Mouse (Mus musculus) forebrain, embryonic 10.5 days (tissue): Measurements from ENCODE around the gene Slc16a6. TPM values are rescaled to one million over a fixed set of nuclear protein-coding genes. Genes with fewer than 3 reads are reported as not detected.

ENCODE experiments used
- DNase-seq: peaks from one replicate; pipeline ENCODE4 v3.0.0-alpha.2; 2017; ENCODE audit warnings: low spot score; ENCODE audit errors: extremely low spot score
- H3K27ac ChIP-seq: fragments of 300-500 bp; sonication (generic); 2 replicates; pipeline ENCODE4 v1.5.1; 2016; ENCODE audit warnings: mild to moderate bottlenecking
- H3K27me3 ChIP-seq: fragments of 300-500 bp; sonication (generic); 2 replicates; pipeline ENCODE4 v1.6.1; 2016; ENCODE audit warnings: mild to moderate bottlenecking; ENCODE audit not compliant: poor library complexity, severe bottlenecking
- H3K36me3 ChIP-seq: fragments of 300-500 bp; sonication (generic); replicated peaks from 2 replicates; pipeline ENCODE4 v1.6.1; 2016; ENCODE audit warnings: mild to moderate bottlenecking, moderate library complexity
- H3K4me1 ChIP-seq: fragments of 300-500 bp; sonication (generic); 2 replicates; pipeline ENCODE4 v1.6.1; 2016
- H3K4me3 ChIP-seq: fragments of 300-500 bp; sonication (generic); 2 replicates; pipeline ENCODE4 v1.5.1; 2016; ENCODE audit warnings: mild to moderate bottlenecking, moderate library complexity
- H3K9me3 ChIP-seq: fragments of 300-500 bp; sonication (generic); 2 replicates; pipeline ENCODE4 v1.6.1; 2016; ENCODE audit warnings: mild to moderate bottlenecking, moderate library complexity
- WGBS: fragments of 180-500 bp; shearing (Covaris S2); methylation state at CpG from one replicate; pipeline ENCODE4 v1.1.7; 2016; 5-methylcytosine and 5-hydroxymethylcytosine counted together
- polyA plus RNA-seq: library from polyadenylated mRNA; unstranded; fragments of >200 nt; fragmentation: Nextera tagmentation; extraction: Ambion mirVana; gene quantifications from 2 replicates; pipeline ENCODE4 v1.2.1, GENCODE M21; 2016

The Slc16a6 gene
- polyA plus RNA-seq, 1 experiment from 2014 or later, result 6.8 TPM

- Histone ChIP-seq H3K4me1 (peaks cover 18% of the 10 kb centered on the region), H3K27me3 (peaks cover 19% of the 10 kb centered on the region), H3K4me3 (no peak overlapping the region), H3K9me3 (no peaks in the 10 kb centered on the region), H3K36me3 (peaks cover 43% of the 10 kb centered on the region), H3K27ac (no peak overlapping the region)
- no peak for DNase-seq
- WGBS, result 18% methylated on average over 5 of the region's 5 CpGs
Observed at GRCm38 (mm10) chr11:109439209-109439608, 34.2 kb downstream of the Slc16a6 start.

DNA sequence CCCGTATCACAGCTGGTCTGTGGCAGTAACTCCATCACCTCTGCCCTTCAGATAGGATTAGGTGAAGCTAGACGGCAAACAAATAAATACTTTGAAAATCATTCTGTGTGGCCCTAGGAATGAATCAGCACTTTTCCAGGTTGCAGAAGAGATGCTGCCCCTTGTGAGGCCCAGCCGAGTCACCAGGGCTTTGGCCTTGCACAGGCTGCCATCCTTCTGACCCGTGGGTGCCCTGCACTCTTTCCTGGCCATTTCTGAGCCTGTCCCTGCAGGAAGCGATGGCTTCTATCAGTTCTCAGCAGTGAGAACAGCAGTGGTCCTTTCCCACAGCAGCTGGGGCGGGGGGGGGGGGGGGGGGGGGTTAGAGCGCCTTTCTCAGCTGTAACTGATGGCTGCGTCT lies 36.5 kb downstream of the Slc16a6 start:
- WGBS, result 79% methylated on average over 7 of the region's 8 CpGs
- no peak for DNase-seq
- no peak overlapping the region for H3K27ac ChIP-seq
- no peak overlapping the region for H3K4me3 ChIP-seq
- peaks cover 60% of the 10 kb centered on the region for H3K36me3 ChIP-seq
- H3K4me1 ChIP-seq, result peaks cover 18% of the 10 kb centered on the region
- H3K27me3 ChIP-seq, result peaks cover 19% of the 10 kb centered on the region
- no peaks in the 10 kb centered on the region for H3K9me3 ChIP-seq

DNA sequence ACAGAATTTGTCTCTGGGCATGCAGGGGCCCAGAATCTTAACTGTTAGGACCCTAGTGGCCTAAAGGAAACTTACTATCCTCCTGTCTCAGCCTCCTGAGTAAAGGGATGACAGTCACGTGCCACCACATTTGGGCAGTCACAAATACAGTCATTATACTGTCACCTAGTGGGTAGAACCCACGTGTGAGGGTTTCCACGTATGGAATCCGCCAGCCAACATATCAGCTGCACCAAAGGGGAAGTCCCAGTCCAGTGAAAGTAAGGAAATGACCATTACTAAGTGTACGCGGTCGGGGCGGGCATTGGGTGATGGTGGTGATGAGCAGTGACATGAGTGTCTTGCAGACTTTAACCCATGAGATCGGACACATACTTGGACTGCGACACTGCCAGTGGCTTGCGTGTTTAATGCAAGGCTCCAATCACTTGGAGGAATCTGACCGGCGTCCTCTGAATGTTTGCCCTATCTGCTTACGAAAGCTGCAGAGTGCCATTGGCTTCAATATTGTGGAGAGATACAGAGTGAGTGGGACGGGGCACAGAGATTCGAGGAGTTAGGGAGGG lies 39.1 kb downstream of the Slc16a6 start:
- H3K9me3 ChIP-seq, result no peaks in the 10 kb centered on the region
- no peak overlapping the region for H3K4me3 ChIP-seq
- H3K27ac ChIP-seq, result no peak overlapping the region
- H3K4me1 ChIP-seq, result peaks cover 4% of the 10 kb centered on the region
- DNase-seq, result no peak
- peaks cover 2% of the 10 kb centered on the region; the same call in 1 of the 2 replicates for H3K27me3 ChIP-seq
- WGBS, result 96% methylated on average over 16 of the region's 16 CpGs
- H3K36me3 ChIP-seq, result peaks cover 84% of the 10 kb centered on the region

DNA sequence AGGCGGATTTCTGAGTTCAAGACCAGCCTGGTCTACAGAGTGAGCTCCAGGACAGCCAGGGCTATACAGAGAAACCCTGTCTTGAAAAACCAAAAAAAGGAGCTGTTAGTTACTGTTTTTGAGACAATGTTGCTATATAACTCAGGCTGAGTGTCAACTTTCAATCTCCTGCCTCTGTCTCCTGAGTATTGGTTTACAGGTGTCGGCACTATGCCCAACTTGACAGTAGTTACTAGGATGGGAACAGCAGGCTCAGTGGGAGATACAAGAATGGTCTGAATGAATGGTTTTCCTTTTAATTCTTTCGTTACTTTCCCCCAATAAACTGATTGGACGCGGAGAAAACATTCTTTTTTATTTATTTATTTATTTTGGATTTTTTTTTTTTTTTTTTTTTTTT lies 46.0 kb downstream of the Slc16a6 start:
- DNase-seq, result no peak
- H3K4me3 ChIP-seq, result no peak overlapping the region
- WGBS, result 95% methylated on average over 5 of the region's 5 CpGs
- peaks cover 19% of the 10 kb centered on the region for H3K4me1 ChIP-seq
- no peak overlapping the region for H3K27ac ChIP-seq
- peaks cover 38% of the 10 kb centered on the region for H3K36me3 ChIP-seq
- no peaks in the 10 kb centered on the region for H3K27me3 ChIP-seq
- H3K9me3 ChIP-seq, result no peaks in the 10 kb centered on the region

- Histone ChIP-seq H3K9me3 (peaks cover 3% of the 10 kb centered on the region; the same call in 1 of the 2 replicates), H3K27ac (peak overlapping the region; percentile 92), H3K36me3 (peaks cover 30% of the 10 kb centered on the region), H3K4me3 (peak overlapping the region; percentile 69), H3K27me3 (no peaks in the 10 kb centered on the region), H3K4me1 (peaks cover 19% of the 10 kb centered on the region)
- no peak for DNase-seq
- WGBS, result 0% methylated on average over 11 of the region's 11 CpGs
Observed at GRCm38 (mm10) chr11:109426272-109426586, 47.2 kb downstream of the Slc16a6 start.

DNA sequence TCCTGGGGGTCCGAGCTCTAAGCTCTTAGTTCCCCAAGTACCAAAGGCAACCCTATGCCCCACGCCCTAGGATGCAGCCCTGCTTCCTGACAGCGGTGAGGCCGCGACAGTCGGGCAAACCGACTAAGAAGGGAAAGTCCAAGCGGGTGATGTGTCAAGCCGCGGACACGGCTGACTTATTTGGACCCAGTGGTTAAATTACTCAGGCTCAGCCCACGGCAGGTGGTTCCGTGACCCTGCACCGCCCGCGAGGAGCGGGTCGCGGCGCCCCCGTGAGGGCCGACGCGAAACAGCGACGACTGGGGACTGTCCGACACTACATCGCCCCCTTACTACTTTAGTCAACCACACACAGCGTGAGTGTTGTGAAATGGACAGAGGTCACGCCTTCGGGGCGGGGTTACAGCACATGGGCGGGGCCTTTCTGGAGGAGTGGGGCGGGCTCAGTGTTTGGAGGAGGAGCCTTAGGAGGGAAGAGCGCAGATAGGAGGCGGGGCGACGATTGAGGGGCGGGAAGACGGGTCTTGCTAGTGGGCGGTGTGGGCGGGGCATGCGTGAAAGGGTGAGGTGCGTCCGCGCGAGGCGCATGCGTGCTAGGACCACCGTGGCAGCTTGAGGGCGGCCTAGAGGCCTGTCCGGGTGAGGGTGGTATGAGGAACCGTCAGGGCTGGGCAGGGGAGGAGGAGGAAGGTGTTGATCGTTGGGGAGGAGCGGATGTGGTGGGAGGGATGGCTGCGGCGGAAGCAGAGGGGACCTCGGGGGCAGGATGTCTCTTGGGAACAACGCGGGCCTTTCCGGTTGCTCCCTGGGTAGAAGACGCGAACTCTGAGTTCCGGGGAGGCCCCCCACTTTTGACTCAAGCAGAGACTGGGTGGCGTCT lies 47.8 kb downstream of the Slc16a6 start, which contains the start of gene Amz2:
Gene Amz2 (plus strand): TSS at position 555 of the 880 bp plus-strand sequence.
- Histone ChIP-seq H3K27ac (peak within 1 kb of the TSS; percentile 92), H3K27me3 (no peaks in the 10 kb centered on the region), H3K36me3 (peaks cover 24% of the 10 kb centered on the region), H3K4me1 (peaks cover 19% of the 10 kb centered on the region), H3K9me3 (peaks cover 3% of the 10 kb centered on the region; the same call in 1 of the 2 replicates), H3K4me3 (peak within 1 kb of the TSS; percentile 69)
- WGBS, result under 1% methylated on average over 64 of the region's 65 CpGs
- peak; percentile 100 for DNase-seq

DNA sequence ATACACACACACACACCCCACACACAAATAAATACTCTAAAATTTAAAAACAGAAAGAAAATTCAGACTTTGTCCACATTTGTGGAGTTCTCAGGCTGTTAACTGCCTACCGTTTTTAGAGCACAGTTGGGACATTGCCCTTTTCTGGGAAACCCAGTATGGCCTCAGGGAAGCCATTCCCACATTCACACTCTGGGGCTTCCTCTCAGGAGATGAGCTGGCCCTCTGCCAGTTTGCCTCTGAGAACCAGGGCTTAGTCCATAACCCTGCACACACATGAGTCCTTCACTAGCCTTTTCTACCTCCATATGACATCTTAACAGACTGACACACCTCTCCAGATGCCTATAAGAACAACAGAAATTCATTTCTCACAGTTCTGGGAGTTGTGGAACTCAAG lies 50.1 kb downstream of the Slc16a6 start:
- WGBS, result 87% methylated on average over 1 of the region's 1 CpGs
- Histone ChIP-seq H3K4me3 (no peak overlapping the region), H3K9me3 (peaks cover 3% of the 10 kb centered on the region; the same call in 1 of the 2 replicates), H3K4me1 (peaks cover 26% of the 10 kb centered on the region), H3K27me3 (0 out of 2 replicates have a peak, but pooled peaks cover 6% of the 10 kb centered on the region), H3K27ac (no peak overlapping the region), H3K36me3 (peaks cover 1% of the 10 kb centered on the region)
- DNase-seq, result no peak

DNA sequence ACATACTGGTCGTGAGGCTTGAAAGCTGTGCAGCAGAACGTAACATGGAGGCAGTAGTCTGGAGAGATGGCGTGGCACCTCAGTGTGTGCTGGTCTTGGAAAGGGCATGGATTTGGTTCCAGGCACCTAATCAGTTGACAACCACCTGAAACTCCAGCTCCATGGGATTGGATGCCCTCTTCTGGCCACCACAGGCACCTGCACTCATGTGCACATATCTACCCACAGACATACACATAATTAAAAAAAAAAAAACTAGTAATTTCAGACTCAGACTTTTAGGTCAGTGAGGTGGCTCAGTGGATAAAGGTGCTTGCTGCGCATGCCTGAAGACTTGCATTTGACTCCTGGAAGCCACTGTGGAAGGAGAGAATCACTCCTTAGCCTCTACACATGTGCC lies 51.1 kb downstream of the Slc16a6 start:
- Histone ChIP-seq H3K27ac (no peak overlapping the region), H3K9me3 (peaks cover 3% of the 10 kb centered on the region; the same call in 1 of the 2 replicates), H3K4me1 (peaks cover 26% of the 10 kb centered on the region), H3K4me3 (no peak overlapping the region), H3K36me3 (no peaks in the 10 kb centered on the region), H3K27me3 (0 out of 2 replicates have a peak, but pooled peaks cover 6% of the 10 kb centered on the region)
- WGBS, result 94% methylated on average over 4 of the region's 4 CpGs
- DNase-seq, result no peak

- 85% methylated on average over 5 of the region's 5 CpGs for WGBS
- no peak for DNase-seq
- H3K27ac ChIP-seq, result no peak overlapping the region
- H3K27me3 ChIP-seq, result 0 out of 2 replicates have a peak, but pooled peaks cover 6% of the 10 kb centered on the region
- H3K4me1 ChIP-seq, result peaks cover 16% of the 10 kb centered on the region
- H3K9me3 ChIP-seq, result peaks cover 3% of the 10 kb centered on the region; the same call in 1 of the 2 replicates
- H3K36me3 ChIP-seq, result no peaks in the 10 kb centered on the region
- no peak overlapping the region for H3K4me3 ChIP-seq
Observed at GRCm38 (mm10) chr11:109421205-109421604, 52.2 kb downstream of the Slc16a6 start.

- H3K4me3 ChIP-seq, result no peak overlapping the region
- no peak overlapping the region for H3K27ac ChIP-seq
- DNase-seq, result no peak
- peaks cover 12% of the 10 kb centered on the region for H3K4me1 ChIP-seq
- 0 out of 2 replicates have a peak, but pooled peaks cover 6% of the 10 kb centered on the region for H3K27me3 ChIP-seq
- H3K9me3 ChIP-seq, result peaks cover 3% of the 10 kb centered on the region; the same call in 1 of the 2 replicates
- H3K36me3 ChIP-seq, result no peaks in the 10 kb centered on the region
- WGBS, result 89% methylated on average over 14 of the region's 14 CpGs
Observed at GRCm38 (mm10) chr11:109420567-109420962, 52.8 kb downstream of the Slc16a6 start.

- no peak overlapping the region for H3K4me3 ChIP-seq
- H3K9me3 ChIP-seq, result peaks cover 3% of the 10 kb centered on the region; the same call in 1 of the 2 replicates
- H3K27ac ChIP-seq, result peak overlapping the region; percentile 15
- WGBS, result 46% methylated on average over 16 of the region's 16 CpGs
- no peak for DNase-seq
- 0 out of 2 replicates have a peak, but pooled peaks cover 6% of the 10 kb centered on the region for H3K27me3 ChIP-seq
- H3K4me1 ChIP-seq, result peaks cover 8% of the 10 kb centered on the region
- no peaks in the 10 kb centered on the region for H3K36me3 ChIP-seq
Observed at GRCm38 (mm10) chr11:109419961-109420566, 53.3 kb downstream of the Slc16a6 start.

GRCm38 (mm10) chr11:109419461-109419860 lies 53.9 kb downstream of the Slc16a6 start:
- no peak overlapping the region for H3K4me3 ChIP-seq
- H3K4me1 ChIP-seq, result peaks cover 7% of the 10 kb centered on the region
- H3K9me3 ChIP-seq, result peaks cover 3% of the 10 kb centered on the region; the same call in 1 of the 2 replicates
- 0 out of 2 replicates have a peak, but pooled peaks cover 6% of the 10 kb centered on the region for H3K27me3 ChIP-seq
- WGBS, result 49% methylated on average over 4 of the region's 4 CpGs
- H3K27ac ChIP-seq, result no peak overlapping the region
- no peak for DNase-seq
- no peaks in the 10 kb centered on the region for H3K36me3 ChIP-seq
